Mouse (Mus musculus) forebrain, embryonic 12.5 days (tissue): ENCODE data around the gene Inafm2. TPM values are rescaled to one million over a fixed set of nuclear protein-coding genes. Genes with fewer than 3 reads are reported as not detected.

Experiments
- ATAC-seq: fragments of 200-750 bp; cut with Nextera tagmentation; 2 replicates; pipeline ENCODE4 v1.8.0; 2017; ENCODE audit warnings: moderate TSS enrichment; ENCODE audit not compliant: low FRiP score
- H3K27ac ChIP-seq: fragments of 300-500 bp; sonication (generic); 2 replicates; pipeline ENCODE4 v1.5.1; 2016; ENCODE audit warnings: mild to moderate bottlenecking
- H3K27me3 ChIP-seq: fragments of 300-500 bp; sonication (generic); 2 replicates; pipeline ENCODE4 v1.6.1; 2016; ENCODE audit warnings: mild to moderate bottlenecking
- H3K36me3 ChIP-seq: fragments of 300-500 bp; sonication (generic); replicated peaks from 2 replicates; pipeline ENCODE4 v1.6.1; 2016; ENCODE audit warnings: mild to moderate bottlenecking
- H3K4me1 ChIP-seq: fragments of 300-500 bp; sonication (generic); 2 replicates; pipeline ENCODE4 v1.6.1; 2016
- H3K4me2 ChIP-seq: fragments of 300-500 bp; sonication (generic); 2 replicates; pipeline ENCODE4 v1.6.1; 2016; ENCODE audit warnings: mild to moderate bottlenecking, moderate library complexity
- H3K4me3 ChIP-seq: fragments of 300-500 bp; sonication (generic); replicated peaks from 2 replicates; pipeline ENCODE4 v1.5.1; 2016; ENCODE audit warnings: mild to moderate bottlenecking
- H3K9ac ChIP-seq: fragments of 300-500 bp; sonication (generic); 2 replicates; pipeline ENCODE4 v1.6.1; 2016; ENCODE audit warnings: mild to moderate bottlenecking
- H3K9me3 ChIP-seq: fragments of 300-500 bp; sonication (generic); 2 replicates; pipeline ENCODE4 v1.6.1; 2016
- WGBS: fragments of 180-500 bp; shearing (Covaris S2); methylation state at CpG from one replicate; pipeline ENCODE4 v1.1.7; 2016; 5-methylcytosine and 5-hydroxymethylcytosine counted together
- polyA plus RNA-seq: library from polyadenylated mRNA; unstranded; fragments of >200 nt; fragmentation: Nextera tagmentation; extraction: Ambion mirVana; gene quantifications from 2 replicates; pipeline ENCODE4 v1.2.1, GENCODE M21; 2016

The Inafm2 gene
- polyA plus RNA-seq, 1 experiment from 2014 or later = 24.4 TPM

DNA sequence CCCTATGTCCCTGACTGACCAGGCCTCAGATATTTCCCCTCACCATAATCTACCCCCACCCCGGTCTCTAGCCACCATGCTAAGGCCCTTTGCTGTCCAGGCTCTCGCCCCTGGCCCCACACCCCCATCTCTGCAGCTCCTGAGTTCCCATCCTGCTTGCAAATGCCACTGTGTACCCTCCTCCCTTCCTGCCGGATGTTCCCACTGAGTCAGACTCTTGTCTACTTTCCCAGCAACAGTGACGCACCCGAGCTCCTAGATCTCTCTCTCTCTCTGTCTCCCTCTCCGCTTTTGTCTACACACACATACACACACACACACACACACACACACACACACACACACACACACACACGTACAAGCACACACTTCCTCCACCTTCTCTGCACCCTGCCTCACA, 17.9 kb downstream of the Inafm2 start:
- ATAC-seq = no peak
- Histone ChIP-seq H3K27ac (peak overlapping the region; percentile 98; the same call in 1 of the 2 replicates), H3K4me1 (peaks cover 41% of the 10 kb centered on the region), H3K4me3 (no peak overlapping the region), H3K9ac (no peak overlapping the region), H3K9me3 (no peaks in the 10 kb centered on the region), H3K27me3 (peaks cover 41% of the 10 kb centered on the region), H3K4me2 (no peak overlapping the region), H3K36me3 (no peaks in the 10 kb centered on the region)
- 51% methylated on average over 6 of the region's 7 CpGs for WGBS

DNA sequence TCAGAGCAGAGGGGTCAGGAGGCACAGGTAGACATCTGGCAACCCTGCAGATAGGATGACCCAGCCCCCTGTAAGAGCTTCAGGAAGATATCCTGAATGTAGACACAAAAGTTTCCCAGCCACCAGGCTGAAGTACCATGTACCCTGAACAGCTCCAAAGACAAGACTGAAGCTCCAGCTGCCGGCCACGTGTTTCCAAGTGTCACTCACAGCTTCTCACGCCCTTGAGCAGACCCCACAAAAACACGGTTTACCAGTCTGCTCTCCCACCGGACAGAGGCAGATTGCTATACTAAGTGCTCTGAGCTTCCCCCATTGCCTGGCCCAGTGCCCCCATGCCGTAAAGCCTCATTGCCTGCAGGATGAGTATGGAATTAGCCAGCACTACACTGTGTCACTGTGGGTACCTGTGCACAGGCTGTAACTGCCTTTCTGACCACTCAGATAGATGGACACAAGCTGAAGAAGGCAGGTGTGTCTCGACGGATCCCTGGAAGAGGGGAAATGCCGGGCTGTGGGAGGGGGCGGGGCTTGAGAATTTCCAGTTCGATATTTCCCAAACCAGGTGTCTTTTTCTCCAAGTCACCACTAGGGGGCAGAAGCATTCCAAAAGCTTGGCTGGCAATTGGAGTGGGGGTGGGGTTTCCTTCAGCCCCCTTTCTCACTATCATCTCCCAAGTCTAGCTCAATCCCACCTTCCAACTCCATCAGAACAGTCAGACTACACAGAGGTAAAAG, 18.7 kb downstream of the Inafm2 start:
- H3K27me3 ChIP-seq = peaks cover 33% of the 10 kb centered on the region
- H3K36me3 ChIP-seq = no peaks in the 10 kb centered on the region
- no peak overlapping the region for H3K4me3 ChIP-seq
- peaks cover 41% of the 10 kb centered on the region for H3K4me1 ChIP-seq
- no peak for ATAC-seq
- H3K9ac ChIP-seq = no peak overlapping the region
- H3K27ac ChIP-seq = no peak overlapping the region
- WGBS = 26% methylated on average over 11 of the region's 11 CpGs
- H3K9me3 ChIP-seq = no peaks in the 10 kb centered on the region
- H3K4me2 ChIP-seq = no peak overlapping the region

DNA sequence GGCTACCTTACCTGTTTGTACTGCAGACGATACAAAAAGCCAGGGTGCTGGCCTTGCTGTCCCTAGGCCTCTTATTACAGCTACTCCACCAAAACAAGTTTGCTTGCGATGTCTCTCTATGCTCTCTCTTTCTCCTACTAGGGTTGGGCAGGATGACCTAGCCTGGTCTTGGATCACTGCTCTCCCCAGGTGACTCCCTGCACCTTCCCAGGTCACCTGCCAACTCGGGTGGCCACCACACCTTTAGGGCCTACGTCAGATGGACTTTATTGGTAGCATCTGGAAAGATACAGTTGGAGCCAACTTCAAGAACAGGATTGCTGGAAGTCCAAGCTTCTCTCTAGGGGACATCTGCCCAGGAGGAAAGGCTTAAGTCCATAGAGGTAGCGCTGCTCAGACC, 19.3 kb downstream of the Inafm2 start:
- Histone ChIP-seq H3K27ac (no peak overlapping the region), H3K36me3 (no peaks in the 10 kb centered on the region), H3K9me3 (no peaks in the 10 kb centered on the region), H3K27me3 (peaks cover 30% of the 10 kb centered on the region; the same call in 1 of the 2 replicates), H3K4me1 (peaks cover 35% of the 10 kb centered on the region), H3K4me3 (no peak overlapping the region), H3K4me2 (no peak overlapping the region), H3K9ac (no peak overlapping the region)
- WGBS = 90% methylated on average over 5 of the region's 5 CpGs
- ATAC-seq = no peak

DNA sequence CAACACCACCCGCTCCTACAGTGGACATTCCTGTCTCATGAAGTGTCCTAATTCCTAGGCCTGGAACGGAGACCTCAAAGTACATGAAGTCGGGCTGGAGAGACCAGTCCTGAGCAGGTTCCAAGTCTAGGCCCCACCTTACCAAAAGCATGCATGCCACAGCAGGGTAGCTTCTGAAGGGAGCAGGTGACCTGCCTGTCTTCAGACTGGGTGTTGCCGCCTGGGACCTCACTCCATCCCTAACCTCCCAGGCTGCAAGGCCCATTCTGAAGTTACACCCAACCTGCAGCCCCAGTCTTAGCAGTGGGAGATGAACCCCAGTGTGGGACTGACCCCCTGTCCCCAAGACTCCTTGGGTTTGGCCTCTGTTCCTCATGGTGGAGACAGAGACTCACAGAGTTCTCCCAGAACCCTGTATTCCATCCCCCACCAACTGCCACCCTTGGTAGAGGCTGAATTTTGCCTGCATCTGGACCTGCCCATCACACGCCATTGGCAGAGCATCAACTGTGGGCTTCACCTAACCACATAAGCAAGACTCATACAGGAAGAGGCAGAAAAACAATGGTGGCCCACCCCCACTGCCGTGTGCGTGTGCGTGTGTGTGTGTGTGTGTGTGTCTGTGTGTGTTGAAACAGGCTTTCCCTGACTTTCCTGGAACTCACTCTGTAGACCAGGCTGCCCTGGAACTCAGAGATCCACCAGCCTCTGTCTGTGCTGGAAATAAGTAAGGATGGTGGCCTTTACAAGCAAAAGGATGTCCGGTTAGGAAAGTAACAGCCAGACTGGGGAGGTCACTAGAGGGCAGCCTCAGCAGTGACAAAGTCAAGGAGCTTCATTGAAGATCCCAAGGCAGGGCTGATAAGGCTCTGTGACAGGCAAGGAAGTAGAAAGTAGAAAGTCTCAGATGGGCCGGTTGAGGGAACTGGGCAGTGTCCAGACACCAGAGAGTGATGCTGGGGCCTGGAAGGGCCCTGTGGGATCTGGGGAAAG, 20.8 kb downstream of the Inafm2 start:
- no peak overlapping the region for H3K27ac ChIP-seq
- peaks cover 29% of the 10 kb centered on the region for H3K4me1 ChIP-seq
- H3K27me3 ChIP-seq = peaks cover 16% of the 10 kb centered on the region; the same call in 1 of the 2 replicates
- no peak overlapping the region for H3K9ac ChIP-seq
- no peak overlapping the region for H3K4me2 ChIP-seq
- no peak for ATAC-seq
- no peak overlapping the region for H3K4me3 ChIP-seq
- WGBS = 76% methylated on average over 10 of the region's 10 CpGs
- no peaks in the 10 kb centered on the region for H3K36me3 ChIP-seq
- H3K9me3 ChIP-seq = no peaks in the 10 kb centered on the region

DNA sequence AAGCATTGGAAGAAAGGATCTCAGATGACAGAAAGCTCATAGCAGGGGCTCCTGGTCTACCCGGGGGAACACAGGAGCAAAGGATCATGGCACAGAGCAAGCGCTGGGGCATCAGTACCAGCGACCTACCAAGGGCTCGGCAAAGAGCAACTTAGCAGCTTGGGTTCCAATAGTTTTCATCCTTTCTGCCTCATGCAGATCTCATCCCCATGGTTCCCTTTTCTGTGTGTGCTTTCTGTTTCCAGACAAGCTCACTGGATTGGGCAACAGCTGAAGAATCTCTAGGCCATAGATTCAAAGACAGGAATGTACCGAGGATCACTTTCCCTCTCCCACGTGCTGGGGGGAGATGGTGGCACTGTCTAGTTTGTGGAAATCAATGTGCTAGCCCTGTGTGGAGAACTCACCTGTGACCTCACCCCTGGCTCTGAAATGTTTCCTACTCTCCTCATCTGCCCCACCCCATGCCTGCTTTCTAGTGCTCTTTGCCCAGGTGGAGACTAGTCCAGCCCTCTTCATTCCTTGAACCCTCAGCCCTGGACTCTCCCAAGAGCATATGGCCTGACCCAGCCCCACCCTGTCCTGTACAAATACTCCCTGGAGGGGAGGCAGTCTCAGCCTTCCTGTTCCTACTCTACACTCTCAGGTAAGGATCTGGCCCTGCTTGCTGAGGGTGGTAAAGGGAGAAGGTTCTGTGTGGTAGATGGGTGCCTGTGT, 26.8 kb downstream of the Inafm2 start, which contains the start of gene Phgr1:
Gene Phgr1 (plus strand): TSS at position 612 of the 717 bp plus-strand sequence.
- Histone ChIP-seq H3K27me3 (peaks cover 5% of the 10 kb centered on the region; the same call in 1 of the 2 replicates), H3K4me2 (no peak within 1 kb of the TSS), H3K9ac (no peak within 1 kb of the TSS), H3K36me3 (no peaks in the 10 kb centered on the region), H3K27ac (no peak within 1 kb of the TSS), H3K9me3 (no peaks in the 10 kb centered on the region), H3K4me1 (peaks cover 3% of the 10 kb centered on the region; the same call in 1 of the 2 replicates), H3K4me3 (no peak within 1 kb of the TSS)
- 82% methylated on average over 6 of the region's 6 CpGs for WGBS
- no peak for ATAC-seq

DNA sequence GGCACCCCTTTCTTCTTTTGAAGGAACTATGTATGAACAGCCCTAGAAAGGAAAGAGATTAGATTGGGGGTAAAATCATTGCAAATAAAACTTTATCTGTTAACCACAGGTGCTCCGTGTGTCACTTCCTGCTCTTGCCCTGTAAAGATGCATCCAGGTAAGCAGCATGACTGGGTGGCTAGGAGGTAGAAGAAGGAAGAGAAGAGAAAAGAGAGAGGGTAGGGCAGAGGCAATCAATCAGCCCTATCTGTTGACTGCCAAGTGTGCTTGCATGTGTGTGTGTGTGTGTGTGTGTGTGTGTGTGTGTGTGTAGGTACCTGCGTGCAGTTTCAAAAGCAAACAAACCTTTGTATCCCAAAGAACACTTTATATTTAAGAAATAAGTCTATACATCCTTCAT, 29.0 kb downstream of the Inafm2 start:
- 91% methylated on average over 2 of the region's 2 CpGs for WGBS
- Histone ChIP-seq H3K4me1 (peaks cover 9% of the 10 kb centered on the region), H3K27me3 (peaks cover 8% of the 10 kb centered on the region; the same call in 1 of the 2 replicates), H3K9me3 (no peaks in the 10 kb centered on the region), H3K36me3 (no peaks in the 10 kb centered on the region), H3K4me2 (no peak overlapping the region), H3K27ac (no peak overlapping the region), H3K4me3 (no peak overlapping the region), H3K9ac (no peak overlapping the region)
- no peak for ATAC-seq

DNA sequence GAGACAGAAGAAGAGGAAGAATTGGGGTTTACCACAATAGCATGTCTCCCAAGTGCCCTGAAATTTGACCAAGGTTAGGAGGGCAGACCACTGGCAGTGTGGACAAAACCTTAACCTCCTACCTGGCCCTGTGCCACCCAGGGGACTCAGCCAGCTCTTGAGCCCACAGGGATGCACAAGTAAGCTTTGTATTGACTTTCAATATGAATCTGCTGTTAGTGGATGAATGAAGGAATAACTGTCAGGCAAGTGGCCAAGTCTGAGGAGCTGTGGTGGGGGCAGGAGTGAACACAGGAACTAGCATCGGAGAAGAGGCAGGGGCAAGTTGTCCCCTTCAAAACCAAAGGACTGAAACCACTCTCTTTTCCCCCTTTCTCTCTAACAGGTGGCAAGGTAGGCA, 29.8 kb downstream of the Inafm2 start:
- ATAC-seq = no peak
- no peak overlapping the region for H3K27ac ChIP-seq
- WGBS = 77% methylated on average over 1 of the region's 1 CpGs
- H3K9ac ChIP-seq = no peak overlapping the region
- H3K4me1 ChIP-seq = peaks cover 15% of the 10 kb centered on the region
- no peaks in the 10 kb centered on the region for H3K36me3 ChIP-seq
- H3K27me3 ChIP-seq = peaks cover 8% of the 10 kb centered on the region; the same call in 1 of the 2 replicates
- H3K4me2 ChIP-seq = no peak overlapping the region
- H3K4me3 ChIP-seq = no peak overlapping the region
- no peaks in the 10 kb centered on the region for H3K9me3 ChIP-seq

DNA sequence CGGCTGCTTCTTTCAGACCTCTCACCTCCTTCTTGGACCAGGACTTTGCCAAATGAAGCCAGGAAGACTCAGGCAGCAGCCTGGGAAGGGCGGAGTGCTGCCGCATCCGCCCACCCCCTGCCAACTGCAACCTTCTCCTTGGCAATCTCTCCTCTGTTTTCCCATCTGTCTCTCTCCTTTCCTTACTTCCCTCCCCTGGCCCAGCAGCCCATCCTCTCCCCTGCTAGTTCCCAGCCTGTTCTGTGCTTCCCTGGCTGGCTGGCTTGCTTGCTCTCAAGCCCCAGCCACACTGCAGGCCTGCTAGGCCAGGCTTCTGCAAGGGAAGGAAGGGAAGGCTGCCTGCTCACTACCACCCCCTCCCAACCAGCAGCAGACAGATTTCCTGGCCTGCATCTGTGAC, 30.3 kb downstream of the Inafm2 start:
- Histone ChIP-seq H3K9ac (no peak overlapping the region), H3K27me3 (peaks cover 9% of the 10 kb centered on the region; the same call in 1 of the 2 replicates), H3K4me1 (peaks cover 18% of the 10 kb centered on the region), H3K4me2 (no peak overlapping the region), H3K4me3 (no peak overlapping the region), H3K36me3 (no peaks in the 10 kb centered on the region), H3K9me3 (no peaks in the 10 kb centered on the region), H3K27ac (peak overlapping the region; percentile 27; the same call in 1 of the 2 replicates)
- no peak for ATAC-seq
- WGBS = 78% methylated on average over 3 of the region's 4 CpGs

DNA sequence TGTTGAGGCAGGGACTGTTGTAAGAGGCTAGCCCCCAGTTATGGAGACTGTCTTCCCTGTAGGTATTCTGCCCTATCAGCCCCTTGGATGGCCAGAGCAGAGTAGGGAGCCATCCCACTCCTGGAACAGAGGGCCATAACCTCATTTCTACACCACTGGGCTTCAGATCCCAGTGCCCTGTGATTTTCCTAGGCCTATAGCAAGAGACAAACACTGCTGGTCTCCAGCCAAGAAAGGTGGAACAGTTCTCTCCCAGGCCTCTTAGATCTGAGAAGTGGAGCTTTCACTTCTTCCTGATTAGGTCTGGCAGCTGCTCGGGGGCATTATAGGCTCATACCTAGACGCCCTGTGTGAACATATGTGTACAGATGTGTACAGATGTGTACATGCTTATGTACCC, 30.7 kb downstream of the Inafm2 start:
- Histone ChIP-seq H3K27me3 (peaks cover 12% of the 10 kb centered on the region; the same call in 1 of the 2 replicates), H3K9me3 (no peaks in the 10 kb centered on the region), H3K4me1 (peaks cover 19% of the 10 kb centered on the region), H3K27ac (peak overlapping the region; percentile 27; the same call in 1 of the 2 replicates), H3K36me3 (no peaks in the 10 kb centered on the region), H3K4me3 (no peak overlapping the region), H3K4me2 (no peak overlapping the region), H3K9ac (no peak overlapping the region)
- no peak for ATAC-seq
- WGBS = 70% methylated on average over 2 of the region's 2 CpGs

DNA sequence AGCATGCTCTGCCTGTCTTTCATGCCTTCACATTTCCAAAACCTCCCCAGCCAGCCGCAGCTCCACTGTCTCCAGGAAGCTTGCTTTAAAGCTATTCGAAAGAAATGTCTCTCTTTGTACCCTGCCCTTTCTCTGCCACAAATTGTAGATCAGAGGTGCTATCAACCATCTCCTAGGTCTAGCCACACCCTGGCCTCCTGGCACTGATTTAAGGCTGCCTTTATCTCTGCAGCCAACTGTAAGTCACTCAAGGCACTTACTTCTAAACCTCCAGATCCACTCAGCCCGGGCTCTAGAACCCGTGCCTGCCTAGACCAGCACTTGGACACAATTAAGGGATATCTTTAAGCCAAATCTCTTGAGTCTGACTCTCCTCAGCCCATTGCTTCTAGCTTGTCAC, 32.9 kb downstream of the Inafm2 start:
- H3K4me3 ChIP-seq = no peak overlapping the region
- WGBS = 79% methylated on average over 4 of the region's 4 CpGs

DNA sequence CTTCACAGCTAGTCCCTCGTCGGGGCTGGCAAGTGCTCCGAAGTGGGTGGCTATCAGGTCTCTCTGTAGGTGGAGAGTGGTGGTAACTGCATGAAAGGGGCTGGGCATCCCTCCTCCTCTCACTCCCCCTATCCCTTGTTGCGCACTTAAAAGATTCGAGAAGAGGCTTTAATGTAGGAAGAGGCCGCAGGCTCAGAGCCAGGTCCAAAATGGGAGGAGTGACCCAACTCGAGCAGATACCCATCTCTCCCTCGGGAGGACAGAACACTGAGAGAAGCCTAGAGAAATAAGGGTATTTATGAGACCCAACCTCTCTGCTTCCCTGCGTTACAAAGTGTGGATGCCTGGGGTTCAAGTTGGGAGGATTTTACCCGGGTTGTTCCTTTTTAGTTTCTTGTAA, 33.5 kb downstream of the Inafm2 start:
- Histone ChIP-seq H3K9me3 (no peaks in the 10 kb centered on the region), H3K4me2 (peak overlapping the region; percentile 64), H3K9ac (peak overlapping the region; percentile 49; the same call in 1 of the 2 replicates), H3K36me3 (no peaks in the 10 kb centered on the region), H3K27me3 (peaks cover 16% of the 10 kb centered on the region; the same call in 1 of the 2 replicates), H3K4me3 (peak overlapping the region; percentile 42), H3K4me1 (peaks cover 19% of the 10 kb centered on the region), H3K27ac (peak overlapping the region; percentile 50; the same call in 1 of the 2 replicates)
- WGBS = 4% methylated on average over 10 of the region's 10 CpGs
- ATAC-seq = peak; percentile 51

More for the DNA sequence above, 32.9 kb downstream of the Inafm2 start:
- no peak overlapping the region for H3K9ac ChIP-seq
- H3K27ac ChIP-seq = no peak overlapping the region
- peaks cover 19% of the 10 kb centered on the region for H3K4me1 ChIP-seq
- H3K27me3 ChIP-seq = peaks cover 16% of the 10 kb centered on the region; the same call in 1 of the 2 replicates
- no peak for ATAC-seq
- H3K4me2 ChIP-seq = no peak overlapping the region
- H3K9me3 ChIP-seq = no peaks in the 10 kb centered on the region
- no peaks in the 10 kb centered on the region for H3K36me3 ChIP-seq
